Mouse (Mus musculus): ENCODE data around the gene Galr2.

The Galr2 gene

DNA sequence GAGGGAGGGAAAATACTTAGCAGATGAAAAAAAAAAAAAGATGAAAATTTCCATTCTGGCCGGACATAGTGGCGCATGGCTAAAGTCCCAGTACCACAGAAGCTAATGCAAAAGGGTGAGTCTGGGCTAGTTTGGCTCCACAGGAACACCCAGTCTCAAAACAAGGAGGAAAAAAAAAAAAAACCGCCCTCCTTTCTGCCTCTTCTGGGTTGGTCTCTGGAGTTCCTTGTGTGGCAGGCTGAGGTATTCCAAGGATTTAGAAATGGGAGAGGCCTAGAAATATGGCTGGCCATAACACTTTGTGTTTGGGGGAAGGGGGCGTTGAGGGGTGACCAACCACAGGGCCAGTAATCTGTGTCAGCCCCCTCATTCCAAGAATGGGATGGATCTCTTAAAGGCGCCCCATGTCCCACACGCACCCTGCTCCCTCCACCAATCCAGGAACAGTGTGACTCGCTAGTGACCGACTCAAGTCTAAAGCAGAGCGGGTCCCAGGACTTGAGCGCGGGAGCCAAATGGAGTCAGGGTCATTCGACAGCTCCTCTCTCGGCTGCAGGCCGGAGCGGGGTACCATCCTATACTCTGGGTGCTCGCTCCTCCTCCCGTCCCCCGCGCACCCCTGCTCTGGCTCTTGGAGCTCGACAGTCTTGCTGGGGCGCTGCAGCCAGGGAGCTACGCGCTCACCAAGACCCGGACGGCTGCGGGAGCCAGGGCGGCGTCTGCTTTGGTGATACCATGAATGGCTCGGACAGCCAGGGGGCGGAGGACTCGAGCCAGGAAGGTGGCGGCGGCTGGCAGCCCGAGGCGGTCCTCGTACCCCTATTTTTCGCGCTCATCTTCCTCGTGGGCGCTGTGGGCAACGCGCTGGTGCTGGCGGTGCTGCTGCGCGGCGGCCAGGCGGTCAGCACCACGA is at the start of gene Galr2:
Gene Galr2 (plus strand): TSS at position 189 of the 913 bp plus-strand sequence.
- DNase-seq = no peak

DNA sequence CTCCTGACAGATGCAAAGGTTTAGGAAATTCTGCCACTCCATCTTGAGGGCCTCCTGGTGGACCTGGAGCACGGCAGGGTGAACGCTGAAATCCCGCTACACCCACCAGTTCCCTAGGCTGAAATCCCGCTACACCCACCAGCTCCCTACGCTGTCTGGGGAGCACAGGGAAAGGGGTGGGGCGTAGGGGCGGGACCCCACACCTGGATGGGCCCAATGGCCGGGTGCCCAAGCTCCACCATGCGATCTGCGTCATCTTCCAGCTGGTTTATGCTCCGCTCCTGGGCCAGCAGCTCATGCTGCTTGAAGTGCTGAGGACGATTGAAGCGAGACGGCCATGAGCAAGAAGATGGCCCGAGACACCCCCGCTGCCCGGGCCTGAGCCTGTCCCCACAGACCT is 48.3 kb upstream of the Galr2 start:
- DNase-seq = no peak

DNA sequence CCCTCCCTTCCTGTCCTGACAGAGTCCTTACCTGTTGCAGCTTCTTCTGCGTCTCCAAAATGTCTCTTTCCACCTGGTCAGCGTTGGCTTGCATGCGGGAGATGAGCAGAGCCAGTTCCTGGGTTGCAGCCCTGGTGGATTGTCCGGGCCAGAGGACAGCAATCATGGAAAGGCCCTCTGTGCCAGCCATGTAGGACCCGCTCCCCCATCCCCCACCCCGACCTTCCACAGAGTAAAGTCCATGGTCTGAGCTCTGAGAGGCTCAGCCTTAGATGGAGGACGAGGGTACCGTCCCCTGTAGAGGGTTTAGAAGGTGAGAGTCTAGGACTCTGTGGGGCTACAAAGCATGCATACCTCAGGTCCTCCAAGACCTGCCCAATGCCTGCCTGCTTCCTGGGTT is 45.8 kb upstream of the Galr2 start:
- no peak for DNase-seq

DNA sequence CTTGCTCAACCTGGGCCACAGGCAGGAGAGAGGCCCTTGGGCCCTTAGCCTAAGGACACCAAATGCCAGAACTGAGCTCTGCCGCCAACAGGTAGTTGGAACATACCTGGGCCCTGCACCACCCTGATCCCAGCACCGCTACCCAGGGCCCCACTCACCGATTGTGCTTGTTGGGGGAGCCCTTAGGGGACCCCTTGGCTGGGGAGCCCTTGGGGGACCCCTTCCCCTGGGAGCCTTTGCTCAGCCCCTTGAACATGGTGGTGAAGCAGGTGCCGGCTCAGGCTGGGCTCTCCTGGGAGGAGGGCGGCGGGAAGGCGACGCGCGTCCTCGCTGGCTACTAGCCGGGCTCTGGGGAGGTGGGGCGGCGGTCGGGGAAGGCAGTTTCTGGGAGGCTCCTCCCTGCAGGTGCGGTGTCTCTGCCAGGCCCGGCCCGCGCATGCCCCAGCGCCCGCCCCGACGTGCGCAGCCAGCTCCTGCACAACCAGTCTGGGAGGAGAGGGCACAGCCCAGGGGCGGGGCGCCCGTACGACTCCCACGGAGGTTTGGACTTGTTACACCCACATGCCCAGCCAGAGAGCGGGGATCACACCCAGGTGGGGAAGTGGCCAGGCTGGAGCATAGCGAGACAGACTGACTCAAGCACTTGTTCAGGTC is 42.9 kb upstream of the Galr2 start, which contains the start of gene Evpl:
Gene Evpl (minus strand): TSS at position 336 of the 654 bp plus-strand sequence.
- DNase-seq = no peak

DNA sequence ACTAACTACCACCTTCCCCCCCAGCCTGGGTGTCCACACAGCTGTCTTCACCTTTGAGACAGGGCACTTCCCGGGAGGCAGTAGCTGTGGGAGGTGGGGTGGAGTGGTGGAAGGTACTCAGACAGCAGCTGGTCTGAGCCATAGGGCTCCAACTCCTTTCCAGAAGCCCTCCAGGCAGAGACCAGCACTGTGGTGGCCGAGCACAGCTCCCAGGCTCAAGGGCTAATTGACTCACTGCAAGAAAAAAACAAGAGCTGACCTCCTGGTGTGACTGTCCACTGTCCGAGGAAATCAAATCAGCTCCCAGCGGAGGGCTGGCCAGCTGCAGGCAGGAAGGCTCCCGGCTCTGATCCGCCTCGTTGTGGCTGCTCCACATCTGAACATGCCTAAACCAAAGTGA is 40.9 kb upstream of the Galr2 start:
- DNase-seq = no peak

DNA sequence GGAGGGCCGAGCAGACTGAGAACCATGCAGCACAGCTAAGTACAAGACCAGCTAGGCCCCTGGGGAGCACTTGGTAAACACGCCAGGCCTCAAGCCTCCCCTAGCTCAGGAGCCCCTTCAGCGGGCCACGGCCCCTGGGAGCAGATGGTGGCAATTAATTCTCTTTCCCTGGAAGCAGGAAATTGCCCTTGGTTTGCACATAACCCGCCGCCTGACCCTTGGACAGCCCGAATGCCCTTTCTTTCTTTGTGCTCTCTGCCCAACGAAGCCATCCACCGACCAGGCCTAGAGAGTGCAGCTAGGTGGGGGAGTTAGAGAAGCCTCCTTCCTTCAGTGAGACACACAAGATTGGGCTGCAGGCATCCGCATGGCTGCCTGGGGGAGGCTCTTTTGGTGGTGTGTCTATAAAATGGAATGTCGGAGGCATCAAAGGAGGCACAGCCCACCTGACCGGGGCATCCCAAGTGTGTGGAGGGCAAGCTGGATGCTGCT is 38.9 kb upstream of the Galr2 start:
- no peak for DNase-seq

DNA sequence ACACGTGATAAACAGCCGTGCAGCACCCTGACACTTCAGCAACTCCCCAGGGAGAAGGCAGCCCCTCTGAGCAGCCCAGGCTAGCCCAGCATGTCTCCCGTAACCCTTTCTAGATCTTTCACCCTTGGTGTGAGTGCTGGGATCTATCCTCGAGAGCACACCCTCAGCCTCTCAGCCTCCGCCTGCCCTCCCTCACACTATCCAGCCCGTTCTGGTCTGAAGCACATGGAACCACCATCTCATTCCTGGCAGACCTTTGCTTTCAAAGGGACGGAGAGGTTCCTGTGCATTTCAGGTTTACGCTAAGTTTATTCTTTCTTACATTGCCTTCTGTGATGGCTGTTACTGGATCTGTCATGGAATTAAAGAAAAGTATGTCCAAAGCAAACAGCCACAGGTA is 36.2 kb upstream of the Galr2 start:
- DNase-seq = no peak

DNA sequence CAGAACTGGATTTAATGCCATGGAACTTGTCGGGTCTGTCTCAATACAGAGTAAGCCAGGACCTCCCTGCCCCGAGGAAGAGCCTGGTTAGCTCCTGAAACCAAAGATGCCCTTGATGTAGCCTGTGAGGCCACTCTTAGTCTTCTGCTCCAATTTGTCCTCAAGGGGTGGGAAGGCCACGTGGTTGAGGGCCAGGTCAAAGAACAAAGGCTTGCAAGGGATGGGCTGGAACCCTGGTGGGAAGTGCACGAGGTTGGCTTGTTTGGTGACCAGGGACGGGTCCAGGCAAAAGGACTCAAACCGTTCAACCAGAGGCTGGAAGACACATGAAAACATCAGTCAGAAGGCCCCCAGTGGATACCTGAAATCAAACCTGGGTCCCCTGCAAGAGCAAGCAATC is 35.1 kb upstream of the Galr2 start:
- no peak for DNase-seq

DNA sequence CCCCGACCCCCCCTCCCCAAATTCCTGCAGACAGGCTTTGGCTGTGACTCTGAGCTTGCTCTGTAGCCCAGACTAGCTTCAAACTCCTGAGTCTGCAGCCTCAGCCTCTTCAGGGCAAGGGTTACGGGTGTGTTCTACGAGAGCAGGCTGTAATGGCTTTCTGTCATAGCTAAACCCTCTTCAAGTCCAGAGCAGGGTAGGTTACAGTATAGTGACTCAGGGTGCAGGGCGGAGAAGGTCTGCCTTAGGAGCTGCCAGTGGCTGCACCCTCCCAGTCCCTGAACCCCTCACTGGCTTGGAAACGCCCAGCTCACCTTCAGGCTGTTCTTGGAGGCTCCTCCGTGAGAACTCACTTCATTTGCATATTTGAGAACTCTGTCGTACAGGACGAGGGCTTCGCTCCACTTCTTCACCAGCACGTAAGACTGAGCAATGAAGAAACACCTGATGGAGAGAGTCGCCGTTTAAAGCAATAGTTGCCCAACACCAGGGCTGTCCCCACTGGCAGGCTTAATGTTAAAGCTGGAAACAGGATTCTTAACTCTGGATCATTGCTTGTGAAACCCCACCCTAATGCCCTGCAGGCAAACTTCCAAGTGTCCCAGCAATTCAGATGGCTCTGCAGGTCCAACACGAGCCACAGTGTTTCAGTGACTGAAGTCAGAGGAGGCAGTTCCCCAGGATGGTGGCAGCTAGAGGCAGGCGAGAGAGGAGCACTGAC is 33.1 kb upstream of the Galr2 start:
- DNase-seq = no peak

DNA sequence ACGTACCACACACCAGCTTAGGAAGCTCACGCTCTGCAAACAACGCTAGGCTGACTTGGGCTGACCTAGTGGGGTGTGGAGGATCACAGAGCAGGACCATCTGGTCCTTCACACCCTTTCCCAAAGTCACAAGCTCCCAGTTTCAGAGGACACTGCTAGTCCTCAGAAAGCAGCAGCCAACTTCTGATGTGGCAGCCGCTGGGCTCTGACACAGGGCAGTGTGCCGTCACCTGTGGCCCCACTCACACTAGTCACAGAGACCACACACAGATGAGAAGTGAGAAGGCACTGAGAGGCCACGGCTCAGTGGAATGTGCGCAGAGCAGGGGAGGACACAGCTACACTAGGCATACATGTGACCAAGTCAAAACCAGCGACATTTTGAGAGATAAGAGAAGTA is 29.8 kb upstream of the Galr2 start:
- DNase-seq = no peak

DNA sequence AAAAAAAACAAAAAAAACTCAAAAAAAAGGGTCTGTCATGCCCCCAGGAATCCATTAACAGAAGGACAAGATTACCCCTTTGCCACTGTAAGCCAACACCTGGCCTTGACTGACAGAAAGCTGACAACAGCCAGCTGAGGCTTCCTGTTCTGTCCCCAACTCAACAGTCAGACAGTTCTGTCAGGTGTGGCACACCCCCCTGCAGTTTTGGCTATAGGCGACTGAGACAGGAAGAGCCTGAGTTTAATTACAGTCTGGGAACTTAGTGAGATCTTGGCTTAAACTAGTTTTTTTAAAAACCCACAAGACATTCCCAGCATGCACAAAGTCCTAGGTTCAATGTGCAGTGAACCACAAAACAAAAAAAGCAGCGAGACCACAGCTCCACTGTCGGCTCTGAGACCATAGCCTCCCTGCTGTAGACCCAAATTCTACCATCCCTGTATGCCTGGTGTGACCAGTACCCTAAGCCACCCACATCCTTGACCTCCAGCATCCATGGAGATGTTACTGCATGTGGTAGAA is 27.6 kb upstream of the Galr2 start:
- DNase-seq = no peak

DNA sequence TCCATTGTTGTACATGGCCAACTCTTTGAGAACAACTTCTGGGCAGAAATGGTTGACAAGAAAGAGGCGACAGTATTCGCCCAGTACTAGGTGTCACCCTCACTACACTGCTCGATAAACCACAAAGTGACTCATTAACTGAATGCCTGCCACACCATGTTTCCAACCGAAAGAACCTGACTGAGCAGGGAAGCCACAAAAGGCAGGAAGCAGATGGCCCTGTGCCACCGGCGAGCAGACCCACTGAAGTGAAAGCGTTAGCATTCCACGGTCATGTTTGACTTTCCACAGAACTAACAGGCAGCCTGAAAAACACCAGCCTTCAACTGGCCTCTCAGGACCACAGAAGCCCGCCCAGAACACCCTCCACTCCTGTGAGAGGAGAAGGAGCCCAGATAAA is 26.1 kb upstream of the Galr2 start:
- no peak for DNase-seq

DNA sequence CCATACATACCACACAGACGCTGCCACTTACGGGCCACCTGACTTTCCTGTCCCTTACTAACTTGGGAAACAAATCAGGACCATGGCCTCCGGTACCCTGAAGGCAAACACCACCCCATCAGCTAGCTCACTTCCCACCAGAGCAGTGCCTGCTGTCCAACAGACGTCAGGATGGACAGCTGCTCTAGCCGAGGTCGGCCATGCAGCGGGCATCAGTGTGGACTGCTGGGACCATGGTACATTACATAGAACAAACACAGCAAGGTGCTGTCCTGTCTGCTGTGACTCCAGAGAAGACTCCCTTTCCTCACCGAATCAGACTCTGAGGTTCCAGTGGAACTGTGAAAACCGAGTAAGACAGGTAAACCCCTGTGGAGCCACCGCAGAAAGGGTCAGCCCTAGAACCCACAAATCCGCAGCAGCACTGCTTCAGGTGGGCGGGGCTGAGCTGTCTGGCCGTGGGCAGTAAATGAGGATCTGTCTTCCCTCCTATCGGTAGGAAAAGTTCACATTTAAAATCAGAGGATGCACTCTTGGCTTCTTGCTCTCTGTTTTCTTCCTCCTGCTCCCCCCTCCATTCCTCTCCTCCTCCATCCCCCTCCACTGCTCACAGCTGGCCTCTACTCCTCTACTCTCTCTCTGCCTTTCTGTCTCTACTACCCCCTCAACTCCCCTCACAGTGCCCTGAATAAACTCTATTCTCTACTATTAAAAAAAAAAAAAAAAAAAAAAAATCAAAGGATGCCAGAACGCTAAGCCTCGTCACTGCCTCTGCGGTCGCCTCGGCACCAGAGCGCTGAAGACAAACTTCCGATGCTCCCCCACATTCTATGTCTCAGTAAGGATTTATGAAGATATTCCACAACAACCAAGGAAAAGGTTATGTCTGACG is 25.4 kb upstream of the Galr2 start:
- DNase-seq = no peak

DNA sequence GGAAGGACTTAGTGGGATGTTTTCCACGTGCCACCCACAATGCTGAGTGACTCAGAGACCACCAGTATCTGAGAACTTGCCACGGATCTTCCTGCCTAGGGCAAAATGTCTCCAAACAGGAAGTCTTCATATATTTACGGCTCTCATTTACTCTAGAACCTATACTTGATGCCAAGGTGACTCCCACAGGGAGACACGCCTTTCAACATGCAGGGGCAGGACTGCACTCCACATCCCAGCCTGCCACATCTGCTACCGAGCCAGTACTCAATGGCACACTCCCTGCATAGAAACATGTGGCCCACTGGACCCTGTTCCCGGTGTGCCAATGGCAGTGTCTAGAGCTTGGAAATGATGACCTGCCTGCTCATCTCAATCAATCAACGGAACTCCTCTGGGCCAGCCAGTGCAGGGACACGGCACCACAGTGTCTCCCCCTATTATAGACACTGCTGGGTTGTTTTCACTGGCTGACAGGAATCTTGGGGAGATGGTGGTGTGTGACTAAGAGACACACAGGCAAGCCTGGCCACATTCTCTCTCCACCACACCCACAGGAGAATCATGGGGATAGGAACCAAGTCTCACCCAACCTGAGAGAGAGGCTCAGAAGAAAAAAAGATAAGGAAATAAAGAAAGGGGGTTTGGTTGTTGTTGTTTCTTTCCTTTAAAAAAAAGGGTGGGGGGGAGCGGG is 24.6 kb upstream of the Galr2 start:
- DNase-seq = no peak

DNA sequence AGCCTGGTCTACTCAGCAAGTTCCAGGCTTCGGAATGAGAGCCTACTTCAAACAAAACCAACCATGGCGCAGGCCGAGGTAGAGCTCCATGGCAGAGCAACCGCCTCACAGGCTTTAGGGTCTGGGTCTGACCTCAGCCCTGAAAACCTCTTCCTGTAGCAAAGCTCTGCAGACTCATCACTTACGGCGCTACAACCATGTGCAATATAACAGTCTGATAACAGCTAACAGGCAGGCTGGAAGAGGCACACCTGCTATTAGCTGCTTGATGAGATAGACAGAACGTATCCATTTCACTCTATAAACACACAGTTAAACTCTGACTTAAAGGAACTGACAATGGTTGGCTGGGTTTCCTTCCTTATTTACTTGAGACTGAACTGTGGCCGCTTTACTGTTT is 21.3 kb upstream of the Galr2 start:
- no peak for DNase-seq

DNA sequence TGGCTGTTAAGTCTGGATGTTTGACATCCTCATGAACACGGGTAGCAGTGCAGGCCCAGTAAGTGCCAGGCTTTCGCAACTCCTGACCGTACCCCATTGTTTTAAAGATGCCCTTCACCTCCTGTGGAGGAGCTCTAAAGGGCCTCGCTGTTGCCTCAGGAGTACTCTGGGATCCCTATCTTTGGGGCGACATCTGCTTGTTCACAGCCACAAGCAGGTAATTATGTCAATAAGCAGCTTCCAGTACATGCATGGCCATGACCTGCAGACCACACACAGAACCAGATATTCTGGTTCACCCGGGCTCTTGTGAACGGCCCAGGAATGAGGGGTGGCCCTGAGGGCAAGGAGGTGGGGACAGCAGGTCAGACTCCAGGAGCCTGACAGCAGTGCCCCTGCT is 20.5 kb upstream of the Galr2 start:
- DNase-seq = no peak

DNA sequence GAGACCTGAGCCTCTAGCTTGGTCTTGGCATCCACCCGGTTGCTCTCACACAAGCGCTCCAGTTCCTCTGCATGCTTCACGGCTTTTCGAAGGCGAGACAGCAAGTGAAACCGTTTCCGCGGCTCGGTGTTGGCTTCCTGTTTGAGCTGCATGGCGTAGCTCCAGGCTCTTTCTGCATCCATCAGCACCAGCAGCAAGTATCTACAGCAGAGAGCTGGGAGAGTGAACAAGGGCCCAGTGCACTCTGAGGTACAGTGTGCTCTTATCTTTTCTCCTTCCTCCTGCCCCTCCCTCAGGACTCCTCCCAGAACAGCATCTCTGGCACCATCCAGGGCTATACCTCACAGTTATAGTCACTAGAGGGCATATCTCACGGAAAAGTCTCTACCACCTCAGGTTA is 15.4 kb upstream of the Galr2 start:
- DNase-seq = no peak

DNA sequence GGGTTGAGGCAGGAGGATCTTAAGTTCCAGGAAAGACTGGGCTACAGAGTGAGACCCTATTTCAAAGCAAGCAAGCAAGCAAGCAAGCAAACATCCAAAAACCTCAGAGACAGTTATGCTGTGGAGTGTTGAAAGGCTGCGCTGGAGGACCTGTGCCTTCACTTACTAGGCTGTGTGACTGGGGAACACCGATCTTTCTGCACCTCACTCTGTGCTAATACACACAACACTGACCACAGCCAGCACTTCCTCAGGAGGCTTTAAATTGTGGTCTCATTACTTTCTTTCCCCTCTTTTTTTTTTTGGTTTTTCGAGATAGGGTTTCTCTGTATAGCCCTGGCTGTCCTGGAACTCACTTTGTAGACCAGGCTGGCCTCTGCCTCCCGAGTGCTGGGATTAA is 14.9 kb upstream of the Galr2 start:
- no peak for DNase-seq

DNA sequence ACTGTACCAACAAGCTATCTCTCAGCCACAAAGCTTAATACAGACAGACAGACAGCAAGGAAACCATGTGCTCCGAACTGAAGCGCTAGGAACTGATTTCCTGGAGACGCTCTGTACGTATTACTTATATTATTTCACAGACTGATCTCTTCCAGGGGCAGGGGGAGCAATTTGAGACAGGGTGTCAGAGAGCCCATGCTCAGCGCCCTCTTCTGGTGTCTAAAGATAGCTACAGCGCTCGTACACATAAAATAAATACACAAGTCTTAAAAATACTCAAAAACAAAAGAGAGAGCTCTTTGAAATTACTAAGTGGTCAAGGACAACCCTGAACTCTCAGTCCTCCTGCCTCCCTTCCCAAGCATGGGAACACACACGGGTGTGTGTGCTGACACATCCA is 13.1 kb upstream of the Galr2 start:
- DNase-seq = no peak

DNA sequence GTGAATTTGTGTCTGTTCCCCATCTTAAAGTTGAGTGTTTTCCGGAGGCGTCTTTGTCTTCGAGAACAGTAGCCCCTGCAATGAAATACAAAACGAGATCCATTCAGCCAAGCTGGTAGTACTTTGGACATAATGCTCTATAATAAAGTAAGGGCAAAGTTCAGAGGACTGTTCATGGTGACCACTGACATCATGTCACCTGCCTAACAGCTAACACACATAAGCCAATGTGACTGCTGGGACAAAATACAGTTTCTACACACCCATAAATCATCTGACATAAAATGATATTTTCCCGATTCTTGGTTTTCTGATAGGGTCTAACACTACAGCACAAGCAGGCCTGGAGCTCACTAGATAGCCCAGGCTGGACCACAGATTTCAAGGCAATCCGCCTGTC is 12.4 kb upstream of the Galr2 start:
- DNase-seq = no peak

DNA sequence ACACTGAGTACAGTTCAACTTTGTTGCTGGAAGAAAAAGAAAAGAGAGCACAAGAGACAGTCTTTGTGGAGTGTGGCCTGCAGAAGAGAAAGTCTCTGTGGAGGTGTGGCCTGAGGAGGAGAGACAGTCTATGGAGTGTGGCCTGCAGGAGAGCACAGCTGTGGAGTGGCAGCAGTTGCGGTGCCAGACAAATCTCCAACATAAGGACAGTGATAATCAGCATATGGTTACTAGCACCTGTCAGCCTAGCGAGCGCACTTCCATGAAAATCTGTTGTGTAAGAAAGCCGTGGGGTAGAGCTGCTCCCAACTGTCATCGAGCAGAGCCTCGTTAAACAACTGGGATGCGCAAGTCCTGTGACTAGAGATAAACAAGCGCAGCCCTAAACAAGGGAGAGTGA is 11.2 kb upstream of the Galr2 start:
- no peak for DNase-seq

Data from cerebellum, postnatal 36 days (tissue).